Mouse (Mus musculus) left cerebral cortex, postnatal 4 days (tissue): Measurements from ENCODE around the gene Atrnl1. TPM values are rescaled to one million over a fixed set of nuclear protein-coding genes. Genes with fewer than 3 reads are reported as not detected.

Source experiments
- DNase-seq: peaks from one replicate; pipeline ENCODE4 v3.0.0-alpha.2; 2022
- intact Hi-C: fragments of 180-260 bp; cut with DNase I; formaldehyde crosslinking; loops from one replicate; pipeline ENCODE4 v1.15.1; 2025
- total RNA-seq, 2 experiments: library from RNA; stranded (reverse); gene quantifications; 2 replicates each; pipeline ENCODE4 v1.2.3; 2021

Gene Atrnl1
- total RNA-seq, 2 experiments from 2014 or later: 79.5 to 86.2 TPM

DNA sequence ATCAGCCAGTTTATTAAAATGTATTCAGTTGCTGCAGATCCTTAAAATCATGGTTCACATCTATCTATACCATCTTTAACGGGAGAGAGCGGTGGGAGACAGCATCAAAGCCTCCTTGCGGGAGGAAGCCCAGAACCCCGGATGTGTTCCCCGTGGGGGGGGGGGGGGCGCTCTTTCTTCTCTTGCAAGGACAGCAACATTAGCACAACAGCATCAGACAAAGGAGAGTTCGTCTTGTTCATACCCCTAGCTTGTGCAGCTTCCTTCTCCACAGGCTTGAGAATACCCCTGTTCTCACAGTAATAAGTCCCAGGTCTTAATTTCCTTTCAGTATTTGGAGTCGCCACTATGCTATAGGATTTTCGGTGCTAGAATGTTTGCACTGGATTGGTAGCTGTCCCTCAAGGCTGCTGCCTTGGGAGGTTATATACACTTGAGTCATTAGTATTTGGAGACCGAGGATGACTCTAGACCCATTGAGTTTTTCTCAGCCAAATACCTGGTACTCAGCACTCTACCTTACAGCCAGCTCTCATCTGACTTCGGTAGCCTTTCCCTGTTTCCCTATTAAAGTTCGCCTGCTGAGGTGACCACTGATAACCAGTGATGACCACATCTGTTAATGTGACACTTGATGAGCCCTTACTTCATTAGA lies 449.5 kb downstream of the Atrnl1 start:
- no peak for DNase-seq
- intact Hi-C loops: no loop called here

DNA sequence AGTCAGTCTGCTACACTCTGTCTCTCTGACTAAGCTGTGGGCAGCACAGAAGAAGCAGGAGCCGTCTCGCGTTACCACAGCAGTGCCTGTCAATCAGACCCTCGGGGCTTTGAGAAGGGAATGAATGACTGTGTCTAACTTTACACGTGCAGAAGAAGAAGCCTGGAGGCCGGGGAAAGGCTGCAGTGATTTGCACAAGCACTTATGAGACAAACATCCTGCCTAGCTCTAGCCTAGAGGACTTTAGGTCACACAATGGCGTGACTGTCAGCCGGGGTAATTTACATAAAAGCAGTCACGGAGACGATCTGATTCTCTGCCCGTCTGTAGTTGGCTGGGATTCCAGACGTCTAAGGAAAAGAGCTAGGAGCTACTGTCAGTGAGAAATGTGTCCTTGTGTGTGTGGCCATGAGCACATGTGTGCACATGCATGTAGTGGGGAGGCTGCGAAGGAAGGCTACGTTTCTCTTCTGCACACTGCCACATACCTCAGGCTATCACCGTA lies 450.1 kb downstream of the Atrnl1 start:
- peak; percentile 15 for DNase-seq

DNA sequence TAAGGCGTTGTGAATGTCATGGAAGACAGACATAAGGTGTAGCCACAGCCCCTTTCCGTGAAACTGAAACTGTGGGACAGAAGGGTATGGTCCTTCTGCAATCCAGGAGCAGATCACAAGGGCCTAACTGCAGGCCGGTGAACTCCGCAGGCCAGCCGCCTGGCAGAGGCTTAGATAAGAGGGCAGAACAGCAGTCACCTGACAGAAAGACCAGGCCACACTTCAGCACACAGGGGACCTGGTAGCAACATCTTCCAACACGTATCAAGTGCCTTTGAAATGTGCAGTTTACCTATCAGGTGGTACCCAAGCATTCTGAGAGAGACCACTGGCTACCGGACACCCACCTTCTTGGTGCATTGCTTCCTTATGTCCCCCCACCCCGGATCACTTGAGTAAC lies 451.1 kb downstream of the Atrnl1 start:
- intact Hi-C loops: no loop called here
- DNase-seq: no peak

More for the DNA sequence above, 450.1 kb downstream of the Atrnl1 start:
- intact Hi-C loops: no loop called here

DNA sequence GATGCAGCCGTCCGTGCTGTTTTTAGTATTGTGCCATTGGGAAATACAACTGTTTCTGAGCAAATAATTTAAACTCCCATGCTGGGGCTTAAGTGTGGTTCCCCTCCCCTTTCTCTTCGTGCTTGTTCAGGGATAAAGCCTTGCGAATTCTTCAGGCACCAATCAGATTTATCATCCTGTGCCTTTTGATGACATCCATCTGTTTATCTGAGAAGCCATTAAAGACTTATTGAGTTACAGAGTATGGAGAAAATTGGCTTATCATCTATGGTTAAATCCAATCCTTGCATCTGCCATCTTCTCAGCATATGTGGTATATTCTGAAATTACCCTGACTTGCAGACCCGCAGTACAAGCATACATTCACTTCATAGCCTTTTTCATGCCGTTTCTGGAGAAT lies 452.7 kb downstream of the Atrnl1 start:
- no peak for DNase-seq
- intact Hi-C loops: no loop called here

DNA sequence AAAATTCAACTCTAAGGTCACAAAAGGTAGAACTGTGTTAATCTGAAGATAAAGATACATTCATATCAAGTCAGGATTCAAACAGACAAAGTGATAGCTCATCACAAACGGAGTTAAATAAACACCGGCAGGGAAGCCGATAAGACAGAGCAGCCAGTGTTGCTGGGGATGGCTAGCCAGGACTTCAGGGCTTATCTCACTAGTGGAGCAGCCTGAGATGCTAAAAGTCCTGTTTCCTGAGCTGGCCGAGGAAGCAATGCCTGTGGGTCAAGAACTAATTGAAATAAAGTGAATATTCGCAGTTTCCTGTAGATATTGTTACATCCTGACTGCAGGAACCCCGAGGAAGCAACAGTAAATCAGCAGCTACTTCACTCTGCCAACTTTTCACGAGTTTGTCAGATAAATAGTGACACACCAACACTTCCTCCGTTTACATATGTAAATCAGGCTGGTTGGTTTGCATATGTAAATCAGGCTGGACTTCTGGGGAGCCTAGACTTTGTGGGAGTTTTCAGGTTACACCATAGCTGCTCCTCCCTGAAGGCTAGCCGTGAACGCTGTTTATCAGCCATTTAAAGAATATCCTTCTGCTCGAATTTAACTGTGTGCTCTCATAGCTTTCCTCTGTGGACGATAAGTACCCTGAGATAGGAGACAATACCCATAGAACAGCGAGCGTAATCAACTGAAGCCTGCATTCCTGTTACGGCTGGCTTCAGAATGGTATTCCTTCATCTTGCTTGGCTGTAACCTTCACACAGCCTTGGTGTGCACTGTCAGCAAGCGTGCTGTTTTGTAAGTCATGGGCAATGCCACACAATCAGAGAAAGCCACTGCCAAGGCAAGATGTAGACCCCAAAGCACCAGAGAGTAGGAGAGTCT lies 453.5 kb downstream of the Atrnl1 start:
- no peak for DNase-seq
- intact Hi-C loops: no loop called here

DNA sequence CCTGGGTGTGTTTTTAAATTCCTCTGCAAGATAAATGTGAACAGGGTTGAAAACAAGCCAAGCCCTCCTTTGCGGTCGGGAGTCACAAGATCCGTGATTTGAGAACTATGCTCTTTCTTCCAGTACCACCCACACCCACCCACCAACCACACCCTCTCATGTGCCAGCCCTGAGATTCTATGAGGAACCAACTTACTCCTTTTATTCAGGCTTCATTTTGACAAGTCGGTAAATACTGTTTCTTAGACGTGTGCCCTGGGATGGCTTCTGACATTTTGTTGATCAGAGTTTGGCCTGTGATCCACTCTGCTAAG lies 454.1 kb downstream of the Atrnl1 start:
- intact Hi-C loops: no loop called here
- DNase-seq: no peak

DNA sequence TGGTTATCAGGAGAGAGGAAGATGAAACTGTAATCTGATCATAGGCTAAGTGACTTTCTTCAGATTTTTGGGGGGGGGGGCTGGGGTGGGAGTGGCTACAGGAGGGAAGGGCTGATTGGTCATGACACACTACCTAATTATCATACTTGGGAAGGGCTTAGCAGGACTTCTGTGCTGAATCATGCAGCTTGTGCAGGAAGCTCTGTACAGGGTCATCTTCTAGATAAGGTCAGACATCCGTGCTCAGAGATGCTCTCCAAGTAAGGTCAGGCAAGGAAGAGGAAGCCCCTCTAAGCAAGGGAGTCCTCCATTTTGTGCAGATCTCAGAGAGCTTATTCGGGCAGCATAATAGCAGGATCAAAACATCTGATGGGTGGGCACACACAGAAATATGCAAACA lies 454.7 kb downstream of the Atrnl1 start:
- intact Hi-C loops: no loop called here
- DNase-seq: no peak

DNA sequence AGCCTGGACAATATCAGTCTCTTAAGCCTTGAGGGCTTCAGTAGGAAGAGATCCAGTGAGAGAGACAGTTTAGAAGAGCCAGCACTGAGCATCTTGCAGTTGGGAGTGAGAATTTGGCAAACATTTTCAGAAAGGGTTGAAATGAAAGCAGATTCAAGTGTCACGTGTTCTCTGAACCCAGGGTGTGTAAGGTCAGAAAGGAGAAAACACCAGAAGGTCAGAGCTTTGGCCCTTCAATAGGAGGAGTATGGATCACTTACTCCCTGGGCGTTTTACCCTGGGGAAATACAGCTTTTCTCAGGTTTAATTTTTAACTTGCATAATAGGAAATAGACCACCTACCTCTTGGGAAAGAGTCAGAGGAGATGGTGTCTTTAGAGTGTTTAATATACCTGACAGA lies 457.3 kb downstream of the Atrnl1 start:
- intact Hi-C loops: no loop called here
- DNase-seq: no peak

DNA sequence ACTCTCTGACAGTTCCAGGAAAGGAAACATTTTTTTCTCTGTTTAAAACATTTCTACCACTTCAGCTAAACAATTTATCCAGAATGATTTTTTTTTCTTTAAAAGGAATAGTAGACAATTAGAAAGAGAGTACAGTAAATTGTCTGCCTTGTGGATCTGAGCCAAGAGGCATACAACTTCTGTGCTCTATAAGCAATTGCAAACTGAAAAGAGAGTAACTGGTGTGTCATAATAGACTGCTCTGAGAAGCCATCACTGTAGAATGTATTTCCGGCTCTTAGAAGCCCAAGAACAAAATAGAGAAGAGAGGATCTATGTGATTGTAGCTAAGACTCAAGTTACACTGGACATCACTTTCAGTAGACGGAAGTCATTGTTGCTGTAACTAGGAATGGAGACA lies 458.1 kb downstream of the Atrnl1 start:
- DNase-seq: no peak
- intact Hi-C loops: no loop called here

DNA sequence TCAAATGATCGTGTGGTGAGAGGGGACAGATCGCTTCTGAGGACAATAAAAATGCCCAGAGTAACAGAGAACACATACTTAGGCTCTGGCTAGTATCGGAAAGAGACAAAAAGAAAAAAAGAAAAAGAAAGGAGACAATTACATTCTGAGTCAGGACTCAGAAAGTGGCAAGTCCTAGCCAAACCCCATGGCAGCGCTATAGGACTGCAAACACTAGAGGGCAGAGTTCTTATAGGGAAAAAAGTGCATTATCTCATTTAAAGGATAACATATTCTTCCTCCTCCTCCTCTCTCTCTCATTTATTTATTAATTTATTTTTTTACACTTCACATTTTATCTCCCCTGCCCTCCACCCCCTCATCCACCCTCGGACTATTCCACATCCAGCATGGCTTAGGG lies 461.6 kb downstream of the Atrnl1 start:
- intact Hi-C loops: no loop called here
- no peak for DNase-seq

DNA sequence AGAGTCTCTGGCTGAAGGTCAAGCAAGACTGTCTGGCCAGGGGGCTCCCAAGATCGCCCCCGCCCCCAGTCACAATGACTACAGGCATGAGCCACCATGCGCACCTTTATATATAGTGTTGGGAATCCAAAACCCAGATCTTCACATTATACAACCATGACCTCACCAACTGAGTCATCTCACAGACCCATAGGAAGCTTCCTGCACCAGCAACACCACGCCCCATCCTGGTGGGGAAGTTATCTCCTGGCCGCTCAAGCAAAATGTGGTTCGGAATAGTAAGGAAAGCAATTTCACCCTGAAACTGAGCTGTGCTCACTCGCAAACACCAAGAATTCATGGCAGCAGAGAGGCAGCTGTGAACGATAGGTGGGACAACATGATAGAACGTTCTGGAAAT lies 462.0 kb downstream of the Atrnl1 start:
- no peak for DNase-seq
- intact Hi-C loops: no loop called here

DNA sequence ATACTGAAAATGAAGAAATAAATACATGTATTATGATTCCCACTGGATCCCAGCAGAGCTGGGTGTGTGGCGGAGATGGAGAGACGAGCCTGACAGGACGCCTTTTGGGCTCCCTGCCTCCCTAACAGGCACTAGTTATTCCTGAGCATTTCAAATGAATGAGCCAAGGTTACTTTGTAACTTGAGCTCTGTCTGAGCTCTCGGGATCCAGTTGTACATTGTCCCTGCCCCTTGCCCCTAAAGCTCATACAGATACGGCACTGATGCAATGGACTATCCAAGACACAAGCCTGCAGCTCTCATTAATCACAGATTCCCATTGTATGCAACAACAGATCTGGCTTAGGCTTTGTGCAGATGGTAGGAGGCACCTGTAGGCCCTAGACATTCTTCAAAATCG lies 464.4 kb downstream of the Atrnl1 start:
- intact Hi-C loops: no loop called here
- no peak for DNase-seq

DNA sequence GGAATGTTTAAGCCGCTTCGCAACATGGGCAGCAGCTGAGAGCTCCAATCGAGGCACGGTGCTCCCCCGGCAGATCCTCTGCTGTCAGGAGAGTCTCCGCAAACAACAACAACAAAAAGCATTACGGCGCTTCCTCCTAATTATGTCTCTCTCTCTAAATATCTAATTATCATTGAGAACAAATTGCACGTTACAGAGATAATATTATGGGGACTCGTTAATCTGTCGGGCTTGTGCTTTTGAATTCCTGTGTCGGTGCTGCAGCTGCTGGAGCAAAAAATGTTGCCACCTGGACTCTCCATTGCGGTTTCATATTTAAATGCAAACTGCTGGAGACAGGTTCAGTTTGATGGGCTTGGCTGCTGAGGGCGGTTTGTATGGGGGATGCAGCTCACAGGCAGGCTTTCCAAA lies 466.1 kb downstream of the Atrnl1 start:
- no peak for DNase-seq
- intact Hi-C loops: no loop called here

DNA sequence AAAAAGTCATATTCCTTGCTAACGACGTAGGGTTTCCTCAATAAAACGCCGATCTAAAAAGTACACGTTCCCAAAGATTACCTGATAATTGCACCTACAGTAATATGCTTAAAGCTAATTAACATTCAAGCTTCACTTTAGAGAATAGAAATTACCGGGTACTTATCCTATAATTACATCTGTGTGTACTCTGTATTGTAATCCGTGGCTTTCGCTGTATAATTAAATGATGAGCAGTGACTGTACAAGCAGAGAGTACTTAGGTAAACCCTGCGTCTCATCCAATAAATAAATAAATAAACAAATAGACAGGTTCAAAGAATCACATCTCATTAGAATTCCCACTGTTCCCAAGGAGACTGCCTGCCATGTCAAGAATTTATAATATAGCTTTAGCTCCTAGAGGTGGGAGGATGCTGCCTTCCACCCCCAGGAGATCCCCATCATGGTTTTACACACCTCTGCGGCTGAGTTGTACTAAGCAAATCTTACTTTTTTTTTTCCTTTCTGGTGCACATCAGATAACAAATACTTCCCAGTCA lies 466.8 kb downstream of the Atrnl1 start:
- DNase-seq: no peak
- intact Hi-C loops: no loop called here

DNA sequence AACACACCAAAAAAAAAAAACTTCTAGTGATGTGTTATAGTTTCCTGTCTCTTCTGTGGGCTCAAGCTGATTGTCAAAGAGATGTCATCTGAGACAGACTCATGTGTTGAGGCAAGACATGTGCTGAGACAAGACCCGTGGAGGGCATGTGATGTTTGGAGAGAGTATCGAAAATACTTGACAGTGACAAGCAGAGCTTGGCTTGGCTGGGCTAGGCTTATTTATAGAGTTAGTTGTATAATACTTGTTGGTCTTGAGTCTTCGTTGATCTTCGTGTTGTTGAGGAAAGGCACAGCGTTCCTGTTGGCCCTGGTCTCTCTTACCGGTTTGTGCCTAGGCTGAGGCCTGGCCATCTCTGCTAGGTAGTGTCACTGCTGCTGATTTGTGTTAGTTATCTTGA lies 469.3 kb downstream of the Atrnl1 start:
- intact Hi-C loops: no loop called here

DNA sequence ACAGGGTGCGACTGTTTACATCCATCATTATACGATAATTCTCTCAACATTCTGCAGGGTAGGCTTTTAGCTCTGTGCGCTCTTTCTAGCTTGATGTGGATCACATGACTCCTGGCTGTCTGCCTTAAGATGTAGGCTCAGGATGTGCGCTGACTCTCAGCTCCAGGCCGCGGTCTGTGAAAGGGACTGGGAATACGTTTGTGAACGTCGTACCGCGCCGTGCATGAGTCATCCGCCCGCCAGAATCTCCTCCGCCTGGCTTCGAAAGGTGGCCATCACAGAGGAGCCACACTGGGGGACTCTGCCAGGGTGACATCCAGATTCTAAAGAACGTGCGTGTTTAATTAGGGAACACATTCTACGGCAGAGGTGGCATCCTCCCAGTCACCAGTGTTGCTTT lies 471.9 kb downstream of the Atrnl1 start:
- intact Hi-C loops: no loop called here
- no peak for DNase-seq

More for the DNA sequence above, 469.3 kb downstream of the Atrnl1 start:
- no peak for DNase-seq

DNA sequence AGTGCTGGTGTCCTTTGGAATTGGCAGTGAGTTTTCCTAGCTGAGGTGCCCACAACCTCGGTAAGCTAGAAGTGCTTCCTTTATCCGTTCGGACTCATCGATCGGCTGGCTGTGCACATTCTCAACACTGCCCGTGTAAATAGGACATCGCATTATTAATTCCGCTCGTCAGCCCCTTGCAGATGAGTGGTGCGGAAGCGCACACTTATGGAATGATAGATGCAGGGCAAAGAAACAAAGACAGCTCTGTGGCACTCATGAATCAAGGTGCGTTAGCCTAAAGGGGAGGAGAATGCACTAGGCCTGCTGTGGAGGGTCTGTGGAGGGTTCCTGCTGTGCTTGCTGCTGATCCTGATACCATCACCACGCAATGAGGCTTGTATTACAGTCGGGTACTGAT lies 474.0 kb downstream of the Atrnl1 start:
- no peak for DNase-seq
- intact Hi-C loops: no loop called here

DNA sequence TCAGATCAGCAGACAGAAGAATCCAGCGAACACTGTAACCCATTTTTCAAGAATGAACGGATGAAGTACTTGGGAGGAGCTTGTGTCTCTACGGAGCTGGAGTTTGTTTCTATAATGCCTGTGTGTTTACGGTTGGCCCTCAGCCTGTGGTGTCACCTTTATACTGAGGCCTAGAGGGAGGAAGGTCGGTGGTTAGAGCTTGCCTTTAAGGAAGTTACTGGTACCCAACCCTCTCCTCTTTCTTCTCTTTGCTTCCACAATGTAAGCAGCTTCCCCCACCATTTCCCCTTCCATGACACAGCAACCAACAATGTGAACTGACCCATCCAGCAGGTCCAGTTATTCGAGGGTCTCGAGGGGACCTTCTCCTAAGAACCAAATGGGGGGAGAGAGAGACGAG lies 475.9 kb downstream of the Atrnl1 start:
- intact Hi-C loops: no loop called here

DNA sequence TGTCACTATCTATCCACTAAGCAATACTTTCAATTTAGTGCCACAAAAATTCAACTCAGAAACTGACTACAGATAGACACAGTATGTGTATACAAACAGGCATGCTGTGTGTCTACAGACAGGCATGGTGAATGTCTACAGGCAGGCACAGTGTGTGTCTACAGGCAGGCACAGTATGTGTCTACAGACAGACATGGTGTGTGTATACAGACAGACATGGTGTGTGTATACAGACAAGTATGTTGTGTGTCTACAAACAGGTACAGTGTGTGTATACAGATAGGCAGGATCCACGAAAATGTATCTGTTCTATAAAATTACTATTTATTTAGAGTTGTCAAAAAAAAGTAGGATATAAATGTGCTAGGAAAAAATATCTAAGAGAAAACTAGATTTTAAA lies 477.1 kb downstream of the Atrnl1 start:
- intact Hi-C loops: no loop called here
- DNase-seq: no peak

More for the DNA sequence above, 475.9 kb downstream of the Atrnl1 start:
- DNase-seq: no peak

DNA sequence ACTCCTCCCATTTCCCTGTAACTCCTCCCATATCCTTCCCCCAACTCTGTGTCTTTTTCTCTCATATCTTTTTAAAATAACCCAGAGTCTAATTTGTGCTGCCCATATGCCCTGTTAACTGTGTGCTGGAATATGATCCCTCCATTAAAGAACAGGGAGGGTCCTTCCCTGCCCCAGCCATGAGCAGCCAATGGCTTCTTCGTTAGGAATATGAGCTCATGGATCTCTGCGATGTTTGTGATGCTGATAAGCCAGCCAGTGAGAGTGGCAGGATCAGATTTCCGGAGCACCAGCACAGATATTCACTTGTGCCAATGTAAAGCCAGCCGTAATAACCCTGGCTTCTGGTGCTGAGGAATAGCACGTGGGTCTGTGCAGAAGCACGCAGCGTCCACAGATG lies 477.6 kb downstream of the Atrnl1 start:
- intact Hi-C loops: no loop called here
- no peak for DNase-seq

DNA sequence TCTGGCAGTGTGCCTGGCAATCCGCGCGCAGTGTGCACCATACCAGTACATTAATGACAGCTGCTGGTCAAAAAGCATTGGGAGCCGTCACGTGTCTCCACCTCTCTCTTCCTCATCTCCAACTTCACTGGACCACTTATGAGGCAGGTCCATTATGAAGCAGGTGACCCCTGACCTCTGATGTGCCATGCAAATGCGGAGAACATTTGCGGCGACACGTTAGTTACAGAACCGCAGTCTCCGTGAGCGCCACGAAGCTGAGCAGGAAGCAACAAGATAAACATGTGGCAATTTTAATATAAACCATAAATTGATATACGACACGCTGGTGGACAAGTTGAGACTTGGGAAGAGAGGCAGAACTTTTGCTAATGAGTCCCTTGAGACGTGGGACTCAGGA lies 481.1 kb downstream of the Atrnl1 start:
- DNase-seq: no peak
- intact Hi-C loops: no loop called here
